Mouse (Mus musculus) thymus, adult 2 months (tissue): ENCODE measurements around the gene Pde6b.

Source experiments
- CTCF ChIP-seq: fragments of 200-500 bp; IDR thresholded peaks from 2 replicates; pipeline ENCODE4 v1.5.1; 2012; ENCODE audit warnings: mild to moderate bottlenecking, control low read depth, low read length, moderate library complexity, borderline replicate concordance; ENCODE audit not compliant: control insufficient read depth, poor library complexity, insufficient read depth; ENCODE audit errors: extremely low read depth
- POLR2A ChIP-seq: fragments of 200-500 bp; IDR thresholded peaks from 2 replicates; pipeline ENCODE4 v1.6.1; 2012; ENCODE audit warnings: mild to moderate bottlenecking, low read length, control low read depth, moderate library complexity; ENCODE audit not compliant: control insufficient read depth, poor library complexity, insufficient read depth; ENCODE audit errors: extremely low read depth

DNA sequence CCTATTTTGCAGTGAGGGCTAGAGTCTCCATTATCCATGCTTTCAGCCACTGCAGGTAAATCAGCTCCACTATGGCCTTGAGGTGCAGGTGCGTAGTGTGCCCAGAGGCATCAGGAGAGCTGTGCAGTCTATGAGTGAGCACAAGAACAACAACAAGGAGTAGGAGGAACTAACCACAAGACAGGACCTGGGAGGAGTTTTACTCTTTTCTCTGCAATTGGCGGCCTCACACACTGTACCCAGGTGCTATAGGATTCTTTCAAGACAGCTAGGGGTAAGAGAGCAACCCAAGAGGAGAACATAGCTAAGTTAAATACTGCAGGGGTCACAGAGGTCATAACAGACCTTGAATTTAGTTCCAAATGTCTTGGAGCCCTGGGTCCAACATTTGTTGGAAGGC is 70.5 kb downstream of the Pde6b start:
- TF ChIP-seq CTCF, result no peak
- TF ChIP-seq POLR2A, result no peak
